Mouse (Mus musculus): ENCODE data around the gene 1700049E17Rik2.
"Not testable (repeated sequence)": the region's sequence is repeated elsewhere in the genome, so short reads cannot be mapped to it uniquely, and the experiment has no call there.

The 1700049E17Rik2 gene

GRCm38 (mm10) chr14:41572911-41573310 lies at the start of gene 1700049E17Rik2:
Gene 1700049E17Rik2, plus strand, starts transcription at chr14:41573211.
- DNase-seq: not testable (repeated sequence)

DNA sequence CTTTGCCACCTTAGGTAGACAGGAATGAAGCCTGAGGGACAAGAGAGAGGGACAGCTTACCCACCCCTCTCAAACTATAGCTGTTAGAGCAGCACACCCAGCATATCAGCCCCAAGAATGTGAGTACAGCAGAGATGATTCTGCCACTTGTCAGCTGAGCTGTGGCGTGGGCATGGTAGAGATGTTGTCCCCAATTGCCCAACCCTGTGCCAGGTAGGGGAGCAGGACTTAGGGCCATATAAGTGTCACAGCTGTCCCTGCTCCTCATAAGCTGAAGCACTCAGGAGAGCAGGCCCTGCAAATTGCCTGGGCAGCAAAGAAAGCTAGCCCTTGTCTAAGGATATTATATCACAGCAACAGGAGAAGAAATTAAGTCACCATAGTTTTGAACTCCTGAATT lies 48.3 kb upstream of the 1700049E17Rik2 start:
- not testable (repeated sequence) for DNase-seq

DNA sequence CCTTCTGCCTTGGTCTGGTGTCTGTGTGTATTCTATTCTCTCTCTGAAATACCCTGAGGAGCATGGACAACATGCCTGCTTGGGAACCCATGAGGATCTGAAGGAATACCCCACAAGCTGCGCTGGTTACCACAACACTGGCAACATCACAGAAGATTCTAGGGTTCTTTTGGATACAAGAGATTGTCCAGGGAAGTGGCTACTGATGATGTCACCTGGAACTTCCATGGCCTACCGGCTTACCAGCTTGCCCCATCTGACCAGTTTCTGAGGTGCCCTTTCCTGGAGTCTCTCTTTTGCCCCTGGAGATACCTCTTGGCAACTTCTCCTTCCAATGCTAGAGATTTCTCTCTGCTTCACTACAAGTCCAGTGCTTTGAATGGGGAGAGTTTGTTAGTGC lies 17.5 kb upstream of the 1700049E17Rik2 start, which contains the start of gene Gm7970:
Gm7970 (minus strand) TSS at position 101 of the 400 bp plus-strand sequence.
- DNase-seq: not testable (repeated sequence)

GRCm38 (mm10) chr14:41586346-41586745 lies 13.3 kb downstream of the 1700049E17Rik2 start:
- DNase-seq: not testable (repeated sequence)

DNA sequence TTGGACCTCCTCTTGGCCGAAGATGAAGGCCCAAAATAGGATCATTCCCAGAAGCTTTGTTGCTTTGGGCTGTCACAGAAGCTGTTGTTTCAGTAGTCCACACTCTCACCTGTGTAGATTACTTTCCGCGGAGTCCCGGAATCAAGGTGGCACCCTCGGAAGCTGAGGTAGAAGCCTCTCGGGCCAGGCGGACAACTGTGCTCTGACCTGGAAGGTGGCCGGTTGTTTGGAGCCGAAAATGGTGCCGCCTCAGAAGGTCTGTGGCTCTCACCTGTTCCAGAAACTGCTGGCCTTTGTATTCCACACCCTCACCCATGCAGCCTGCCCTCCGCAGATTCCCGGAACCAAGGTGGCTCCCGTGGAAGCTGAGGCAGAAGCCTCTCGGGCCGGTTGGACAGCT lies 27.9 kb downstream of the 1700049E17Rik2 start:
- DNase-seq: not testable (repeated sequence)

DNA sequence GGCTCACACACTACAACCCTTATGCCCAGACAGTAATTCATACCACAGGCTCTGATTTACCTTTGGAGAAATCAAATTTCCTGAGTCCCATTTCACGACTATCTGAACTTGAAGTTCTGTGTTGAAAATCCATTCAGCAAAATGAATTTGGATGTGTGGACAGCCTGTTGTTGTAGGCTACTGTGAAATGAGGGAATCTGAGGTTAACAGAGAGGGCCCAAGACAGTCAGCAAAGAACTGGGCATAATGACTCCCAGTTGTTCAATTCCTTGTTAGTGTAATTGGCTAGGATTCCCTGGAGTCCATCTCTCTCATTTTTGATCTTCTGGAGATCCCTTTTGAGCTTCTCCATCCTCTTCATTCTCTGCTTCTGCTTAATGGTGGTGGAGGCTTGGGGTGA lies 37.7 kb downstream of the 1700049E17Rik2 start:
- DNase-seq: not testable (repeated sequence)

DNA sequence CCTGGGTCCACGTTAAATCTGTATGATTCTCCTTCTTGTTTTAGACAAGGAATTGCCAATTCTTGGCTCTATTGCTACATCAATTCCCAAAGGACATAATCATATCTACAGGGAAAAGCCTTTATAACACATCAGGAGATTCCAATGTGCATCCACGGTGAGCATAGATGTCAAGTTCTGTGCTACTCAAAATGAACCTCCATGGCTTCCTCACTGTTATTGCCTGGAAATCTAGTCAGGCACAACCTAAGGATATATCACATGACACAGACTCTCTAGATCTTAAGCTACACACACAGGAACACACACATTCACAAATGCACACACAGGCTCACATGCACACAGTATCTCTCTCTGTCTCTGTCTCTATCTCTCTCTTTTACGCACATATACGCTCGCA lies 49.5 kb downstream of the 1700049E17Rik2 start:
- not testable (repeated sequence) for DNase-seq

- not testable (repeated sequence) for DNase-seq
Observed at GRCm38 (mm10) chr14:41624512-41624911, 51.5 kb downstream of the 1700049E17Rik2 start, which contains the start of gene Gm3072. Gene Gm3072, minus strand, starts transcription at chr14:41624612.

GRCm38 (mm10) chr14:41630144-41630543 lies 57.1 kb downstream of the 1700049E17Rik2 start:
- DNase-seq: not testable (repeated sequence)
